Mouse (Mus musculus) retina, embryonic 14.5 days (tissue): ENCODE results near the gene Gramd1c.

ENCODE experiments used
- DNase-seq: peaks from one replicate; pipeline ENCODE4 v3.0.0-alpha.2; 2015; ENCODE audit warnings: low spot score

Gramd1c gene

GRCm38 (mm10) chr16:43963291-43963690 is 99.9 kb downstream of the Gramd1c start:
- DNase-seq = no peak

- no peak for DNase-seq
Measured at GRCm38 (mm10) chr16:43958038-43958437, 105.1 kb downstream of the Gramd1c start.

GRCm38 (mm10) chr16:43954913-43955312 is 108.2 kb downstream of the Gramd1c start:
- DNase-seq = no peak

GRCm38 (mm10) chr16:43951591-43951990 is 111.6 kb downstream of the Gramd1c start:
- no peak for DNase-seq

- no peak for DNase-seq
Measured at GRCm38 (mm10) chr16:43945869-43946268, 117.3 kb downstream of the Gramd1c start.

- DNase-seq = no peak
Measured at GRCm38 (mm10) chr16:43945351-43945750, 117.8 kb downstream of the Gramd1c start.

- DNase-seq = no peak
Measured at GRCm38 (mm10) chr16:43940846-43941245, 122.3 kb downstream of the Gramd1c start.

- DNase-seq = no peak
Measured at GRCm38 (mm10) chr16:43935892-43936291, 127.3 kb downstream of the Gramd1c start.

- no peak for DNase-seq
Measured at GRCm38 (mm10) chr16:43935367-43935766, 127.8 kb downstream of the Gramd1c start.

- DNase-seq = no peak
Measured at GRCm38 (mm10) chr16:43934856-43935255, 128.3 kb downstream of the Gramd1c start.

- DNase-seq = no peak
Measured at GRCm38 (mm10) chr16:43933041-43933440, 130.1 kb downstream of the Gramd1c start.

- no peak for DNase-seq
Measured at GRCm38 (mm10) chr16:43932319-43932718, 130.8 kb downstream of the Gramd1c start.

GRCm38 (mm10) chr16:43931502-43931901 is 131.6 kb downstream of the Gramd1c start:
- no peak for DNase-seq

GRCm38 (mm10) chr16:43930577-43930976 is 132.6 kb downstream of the Gramd1c start:
- DNase-seq = no peak
